Mouse (Mus musculus) kidney, adult 2 months (tissue): ENCODE measurements around the gene Rad51b.

ENCODE experiments used
- CTCF ChIP-seq: fragments of 200-500 bp; conservative IDR thresholded peaks from 2 replicates; pipeline ENCODE4 v1.5.1; 2011; ENCODE audit warnings: low read depth, mild to moderate bottlenecking, control low read depth, low read length, moderate library complexity, mixed read lengths; ENCODE audit not compliant: insufficient read depth, insufficient read length
- POLR2A ChIP-seq: fragments of 200-500 bp; IDR thresholded peaks from one replicate; pipeline ENCODE4 v1.6.1; 2011; ENCODE audit warnings: low read depth, low read length, control low read depth

- TF ChIP-seq CTCF (no peak), POLR2A (no peak)
Measured at GRCm38 (mm10) chr12:79512205-79512886, 215.3 kb downstream of the Rad51b start.
